Mouse (Mus musculus) urinary bladder, postnatal 0 days (tissue): Measurements from ENCODE around the gene Tmem184c. TPM values are rescaled to one million over a fixed set of nuclear protein-coding genes. Genes with fewer than 3 reads are reported as not detected.

Experiments
- polyA plus RNA-seq: library from polyadenylated mRNA; unstranded; fragments of >200 nt; fragmentation: Nextera tagmentation; extraction: Ambion mirVana; gene quantifications from 2 replicates; pipeline ENCODE4 v1.2.1, GENCODE M21; 2015

The Tmem184c gene
- polyA plus RNA-seq = 15.9 and 17.3 TPM in 2 replicates

DNA sequence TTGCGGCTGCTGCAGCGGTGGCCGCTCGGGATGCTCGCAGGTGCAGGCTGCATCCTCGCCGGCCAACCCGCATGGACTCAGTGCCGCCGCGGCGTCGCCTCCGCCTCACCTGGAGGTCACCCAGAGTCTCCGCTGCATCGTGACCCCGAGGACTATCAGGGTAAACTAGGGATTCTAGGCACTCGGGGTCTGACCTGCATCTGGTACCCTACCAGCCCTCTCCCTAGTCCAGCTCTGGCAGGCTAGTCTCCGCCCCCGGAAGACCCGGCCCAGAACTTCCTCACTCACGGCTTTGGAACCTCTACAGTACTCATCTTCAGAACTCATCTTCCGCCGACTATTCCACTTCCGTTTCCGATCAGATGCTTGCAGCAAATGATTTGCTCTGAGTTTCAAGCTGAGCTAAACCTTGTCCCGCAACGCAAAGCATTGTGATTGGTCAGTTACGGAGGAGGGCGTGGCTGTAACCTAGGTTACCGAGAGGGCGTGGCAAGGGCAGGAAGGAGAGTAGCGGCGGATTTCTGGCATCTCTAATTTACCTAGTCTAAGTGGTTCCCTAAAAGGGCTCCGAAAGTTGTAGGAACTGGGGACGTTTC, at the start of gene Tmem184c:
Gene Tmem184c (minus strand): TSS at position 325 of the 596 bp plus-strand sequence.

GRCm38 (mm10) chr8:77549121-77549706, 61.3 kb downstream of the Tmem184c start, which contains the start of gene Prmt9:
TSS of gene Prmt9 (plus strand) at chr8:77549397.

Other genes with a start within 250 kb of the Tmem184c start
- gene Arhgap10, start 92.7 kb downstream of the Tmem184c start, polyA plus RNA-seq = 40.4 and 50.0 TPM in 2 replicates
- 9.9 and 11.1 TPM in 2 replicates for gene Prmt9, start 61.3 kb downstream of the Tmem184c start, polyA plus RNA-seq
- gene Ednra, start 113.8 kb upstream of the Tmem184c start, polyA plus RNA-seq = 5.5 and 5.7 TPM in 2 replicates